Mouse (Mus musculus) stomach, postnatal 0 days (tissue): ENCODE measurements around the gene Slc25a33.

Source experiments
- CTCF ChIP-seq: IDR thresholded peaks from 2 replicates; pipeline ENCODE4 v1.5.1; 2016; ENCODE audit warnings: antibody characterized with exemption, low read depth, mild to moderate bottlenecking, moderate library complexity
- EP300 ChIP-seq: optimal IDR thresholded peaks from 2 replicates; pipeline ENCODE3; 2016; ENCODE audit warnings: antibody characterized with exemption

GRCm38 (mm10) chr4:149774094-149774470 lies at the start of gene Slc25a33:
- TF ChIP-seq EP300 (no peak), CTCF (no peak)
